Mouse (Mus musculus) hindbrain, embryonic 16.5 days (tissue): Measurements from ENCODE around the gene Pak4. TPM values are rescaled to one million over a fixed set of nuclear protein-coding genes. Genes with fewer than 3 reads are reported as not detected.
A peak's percentile ranks its signal among the peaks of the same experiment; 100 is the strongest.

Experiments
- ATAC-seq: fragments of 200-750 bp; cut with Nextera tagmentation; 2 replicates; pipeline ENCODE4 v1.8.0; 2017; ENCODE audit warnings: moderate TSS enrichment, moderate library complexity
- H3K27ac ChIP-seq: fragments of 300-500 bp; sonication (generic); 2 replicates; pipeline ENCODE4 v1.5.1; 2014; ENCODE audit warnings: low read depth, mild to moderate bottlenecking, control low read depth, low read length, moderate library complexity
- H3K27me3 ChIP-seq: fragments of 300-500 bp; sonication (generic); replicated peaks from 2 replicates; pipeline ENCODE4 v1.6.1; 2014; ENCODE audit warnings: low read length; ENCODE audit not compliant: control insufficient read depth, insufficient read depth
- H3K36me3 ChIP-seq: fragments of 300-500 bp; sonication (generic); 2 replicates; pipeline ENCODE4 v1.6.1; 2014; ENCODE audit warnings: mild to moderate bottlenecking, low read length, moderate library complexity, mixed read lengths; ENCODE audit not compliant: control insufficient read depth, insufficient read depth
- H3K4me1 ChIP-seq: fragments of 300-500 bp; sonication (generic); 2 replicates; pipeline ENCODE4 v1.6.1; 2014; ENCODE audit warnings: low read depth, low read length; ENCODE audit not compliant: control insufficient read depth, insufficient read depth
- H3K4me2 ChIP-seq: fragments of 300-500 bp; sonication (generic); 2 replicates; pipeline ENCODE4 v1.6.1; 2014; ENCODE audit warnings: mild to moderate bottlenecking, low read length, control low read depth, moderate library complexity
- H3K4me3 ChIP-seq: fragments of 300-500 bp; sonication (generic); 2 replicates; pipeline ENCODE4 v1.5.1; 2014; ENCODE audit warnings: mild to moderate bottlenecking, low read length, control low read depth, moderate library complexity
- H3K9ac ChIP-seq: fragments of 300-500 bp; sonication (generic); 2 replicates; pipeline ENCODE4 v1.6.1; 2014; ENCODE audit warnings: low read depth, mild to moderate bottlenecking, control low read depth, low read length, moderate library complexity
- H3K9me3 ChIP-seq: fragments of 300-500 bp; sonication (generic); 2 replicates; pipeline ENCODE4 v1.6.1; 2014; ENCODE audit warnings: mild to moderate bottlenecking, low read length, moderate library complexity; ENCODE audit not compliant: control insufficient read depth
- WGBS: fragments of 180-500 bp; shearing (Covaris S2); extraction: QIAGEN DNeasy Blood & Tissue Kit; methylation state at CpG from one replicate; pipeline ENCODE4 v1.1.7; 2014; 5-methylcytosine and 5-hydroxymethylcytosine counted together
- polyA plus RNA-seq: library from polyadenylated mRNA; unstranded; fragments of >200 nt; fragmentation: Nextera tagmentation; extraction: Ambion mirVana; gene quantifications from 2 replicates; pipeline ENCODE4 v1.2.1, GENCODE M21; 2015

Gene Pak4
- polyA plus RNA-seq, 1 experiment from 2014 or later, result 18.2 TPM

GRCm38 (mm10) chr7:28558486-28558885 lies 39.5 kb downstream of the Pak4 start:
- Histone ChIP-seq H3K4me3 (no peak overlapping the region), H3K9ac (no peak overlapping the region), H3K4me2 (no peak overlapping the region), H3K27me3 (no peaks in the 10 kb centered on the region), H3K9me3 (no peaks in the 10 kb centered on the region), H3K4me1 (no peaks in the 10 kb centered on the region), H3K36me3 (peaks cover 14% of the 10 kb centered on the region; the same call in 1 of the 2 replicates), H3K27ac (no peak overlapping the region)
- ATAC-seq, result 0 out of 2 replicates have a peak, but pooled peaks have one; percentile 17
- 50% methylated on average over 4 of the region's 4 CpGs for WGBS

- H3K27ac ChIP-seq, result no peak overlapping the region
- H3K27me3 ChIP-seq, result no peaks in the 10 kb centered on the region
- no peaks in the 10 kb centered on the region for H3K4me1 ChIP-seq
- WGBS, result 79% methylated on average over 6 of the region's 6 CpGs
- H3K4me2 ChIP-seq, result no peak overlapping the region
- H3K9ac ChIP-seq, result no peak overlapping the region
- H3K4me3 ChIP-seq, result no peak overlapping the region
- ATAC-seq, result no peak
- peaks cover 12% of the 10 kb centered on the region; the same call in 1 of the 2 replicates for H3K36me3 ChIP-seq
- H3K9me3 ChIP-seq, result no peaks in the 10 kb centered on the region
Observed at GRCm38 (mm10) chr7:28557708-28558107, 40.3 kb downstream of the Pak4 start.

GRCm38 (mm10) chr7:28557069-28557468 lies 40.9 kb downstream of the Pak4 start:
- Histone ChIP-seq H3K27me3 (no peaks in the 10 kb centered on the region), H3K9ac (no peak overlapping the region; the same call in 1 of the 2 replicates), H3K4me3 (no peak overlapping the region), H3K27ac (no peak overlapping the region), H3K9me3 (no peaks in the 10 kb centered on the region), H3K36me3 (peaks cover 12% of the 10 kb centered on the region; the same call in 1 of the 2 replicates), H3K4me2 (no peak overlapping the region), H3K4me1 (no peaks in the 10 kb centered on the region)
- ATAC-seq, result no peak
- 81% methylated on average over 5 of the region's 5 CpGs for WGBS

GRCm38 (mm10) chr7:28555939-28556535 lies 41.9 kb downstream of the Pak4 start:
- Histone ChIP-seq H3K9ac (no peak overlapping the region), H3K4me1 (no peaks in the 10 kb centered on the region), H3K27ac (no peak overlapping the region), H3K27me3 (no peaks in the 10 kb centered on the region), H3K9me3 (no peaks in the 10 kb centered on the region), H3K36me3 (peaks cover 12% of the 10 kb centered on the region; the same call in 1 of the 2 replicates), H3K4me3 (no peak overlapping the region), H3K4me2 (no peak overlapping the region)
- ATAC-seq, result no peak
- 23% methylated on average over 5 of the region's 5 CpGs for WGBS

GRCm38 (mm10) chr7:28553076-28553475 lies 44.9 kb downstream of the Pak4 start:
- 92% methylated on average over 6 of the region's 6 CpGs for WGBS
- no peak for ATAC-seq
- no peaks in the 10 kb centered on the region for H3K27me3 ChIP-seq
- no peak overlapping the region for H3K4me2 ChIP-seq
- H3K4me1 ChIP-seq, result no peaks in the 10 kb centered on the region
- H3K9me3 ChIP-seq, result no peaks in the 10 kb centered on the region
- no peak overlapping the region for H3K9ac ChIP-seq
- no peak overlapping the region for H3K27ac ChIP-seq
- H3K36me3 ChIP-seq, result no peaks in the 10 kb centered on the region
- H3K4me3 ChIP-seq, result no peak overlapping the region

- no peak overlapping the region for H3K4me2 ChIP-seq
- H3K9ac ChIP-seq, result no peak overlapping the region
- 71% methylated on average over 7 of the region's 7 CpGs for WGBS
- H3K36me3 ChIP-seq, result no peaks in the 10 kb centered on the region
- peaks cover 15% of the 10 kb centered on the region for H3K4me1 ChIP-seq
- H3K27ac ChIP-seq, result no peak overlapping the region
- no peak for ATAC-seq
- no peaks in the 10 kb centered on the region for H3K9me3 ChIP-seq
- H3K27me3 ChIP-seq, result peaks cover 20% of the 10 kb centered on the region
- H3K4me3 ChIP-seq, result no peak overlapping the region
Observed at GRCm38 (mm10) chr7:28547628-28548027, 50.4 kb downstream of the Pak4 start.

GRCm38 (mm10) chr7:28547154-28547553 lies 50.8 kb downstream of the Pak4 start, which contains the start of gene Nccrp1:
Nccrp1 (minus strand) TSS chr7:28547254.
- Histone ChIP-seq H3K27me3 (peaks cover 20% of the 10 kb centered on the region), H3K36me3 (no peaks in the 10 kb centered on the region), H3K27ac (no peak within 1 kb of the TSS), H3K4me2 (peak within 1 kb of the TSS; percentile 56), H3K9me3 (no peaks in the 10 kb centered on the region), H3K4me1 (peaks cover 15% of the 10 kb centered on the region), H3K9ac (peak within 1 kb of the TSS; percentile 52), H3K4me3 (peak within 1 kb of the TSS; percentile 32)
- 3% methylated on average over 5 of the region's 5 CpGs for WGBS
- no peak for ATAC-seq

- no peak overlapping the region for H3K27ac ChIP-seq
- peak overlapping the region; percentile 52 for H3K9ac ChIP-seq
- H3K9me3 ChIP-seq, result no peaks in the 10 kb centered on the region
- H3K4me3 ChIP-seq, result peak overlapping the region; percentile 32
- 0 out of 2 replicates have a peak, but pooled peaks have one; percentile 25 for ATAC-seq
- H3K27me3 ChIP-seq, result peaks cover 20% of the 10 kb centered on the region
- under 1% methylated on average over 21 of the region's 22 CpGs for WGBS
- no peaks in the 10 kb centered on the region for H3K36me3 ChIP-seq
- H3K4me2 ChIP-seq, result peak overlapping the region; percentile 56
- peaks cover 15% of the 10 kb centered on the region for H3K4me1 ChIP-seq
Observed at GRCm38 (mm10) chr7:28546649-28547048, 51.3 kb downstream of the Pak4 start.

GRCm38 (mm10) chr7:28545891-28546210 lies 52.1 kb downstream of the Pak4 start:
- no peak overlapping the region for H3K27ac ChIP-seq
- peaks cover 20% of the 10 kb centered on the region for H3K27me3 ChIP-seq
- WGBS, result 45% methylated on average over 7 of the region's 7 CpGs
- H3K9me3 ChIP-seq, result no peaks in the 10 kb centered on the region
- no peak overlapping the region for H3K4me3 ChIP-seq
- H3K4me2 ChIP-seq, result no peak overlapping the region
- no peak for ATAC-seq
- no peaks in the 10 kb centered on the region for H3K36me3 ChIP-seq
- H3K4me1 ChIP-seq, result peaks cover 15% of the 10 kb centered on the region
- H3K9ac ChIP-seq, result no peak overlapping the region
